Mouse (Mus musculus): ENCODE results near the gene Tacr1. TPM values are rescaled to one million over a fixed set of nuclear protein-coding genes. Genes with fewer than 3 reads are reported as not detected.
"Not testable (repeated sequence)": the region's sequence is repeated elsewhere in the genome, so short reads cannot be mapped to it uniquely, and the experiment has no call there.

Gene Tacr1
- total RNA-seq (2015): not detected in 2 replicates
- not detected in 2 replicates for total RNA-seq (2017)

GRCm38 (mm10) chr6:82401595-82402451 lies at the start of gene Tacr1:
Tacr1 (plus strand) TSS chr6:82402334.
- no peak for ATAC-seq (replicated peaks; ENCODE audit: poor library complexity)

GRCm38 (mm10) chr6:82376144-82376543 lies 26.0 kb upstream of the Tacr1 start:
- ATAC-seq (replicated peaks; ENCODE audit: poor library complexity): no peak

- ATAC-seq (replicated peaks; ENCODE audit: poor library complexity): no peak
Observed at GRCm38 (mm10) chr6:82383556-82383955, 18.6 kb upstream of the Tacr1 start.

- ATAC-seq (replicated peaks; ENCODE audit: poor library complexity): peak; percentile 29; the same call in 1 of the 2 replicates
Observed at GRCm38 (mm10) chr6:82402501-82403495, 664 bp downstream of the Tacr1 start.

GRCm38 (mm10) chr6:82418367-82418766 lies 16.2 kb downstream of the Tacr1 start:
- no peak for ATAC-seq (replicated peaks; ENCODE audit: poor library complexity)

- ATAC-seq (replicated peaks; ENCODE audit: poor library complexity): no peak
Observed at GRCm38 (mm10) chr6:82420222-82420621, 18.1 kb downstream of the Tacr1 start.

GRCm38 (mm10) chr6:82428890-82429289 lies 26.8 kb downstream of the Tacr1 start:
- no peak for ATAC-seq (replicated peaks; ENCODE audit: poor library complexity)

- no peak for ATAC-seq (replicated peaks; ENCODE audit: poor library complexity)
Observed at GRCm38 (mm10) chr6:82429766-82430165, 27.6 kb downstream of the Tacr1 start.

- no peak for ATAC-seq (replicated peaks; ENCODE audit: poor library complexity)
Observed at GRCm38 (mm10) chr6:82437174-82437573, 35.0 kb downstream of the Tacr1 start.

- ATAC-seq (replicated peaks; ENCODE audit: poor library complexity): not testable (repeated sequence)
Observed at GRCm38 (mm10) chr6:82452206-82453095, 50.3 kb downstream of the Tacr1 start.

- no peak for ATAC-seq (replicated peaks; ENCODE audit: poor library complexity)
Observed at GRCm38 (mm10) chr6:82455245-82455644, 53.1 kb downstream of the Tacr1 start.

GRCm38 (mm10) chr6:82457163-82457763 lies 55.1 kb downstream of the Tacr1 start:
- ATAC-seq (replicated peaks; ENCODE audit: poor library complexity): no peak

- no peak for ATAC-seq (replicated peaks; ENCODE audit: poor library complexity)
Observed at GRCm38 (mm10) chr6:82458762-82459389, 56.7 kb downstream of the Tacr1 start.

- peak; percentile 77 for ATAC-seq (replicated peaks; ENCODE audit: poor library complexity)
Observed at GRCm38 (mm10) chr6:82463171-82463570, 61.0 kb downstream of the Tacr1 start.

GRCm38 (mm10) chr6:82474477-82474876 lies 72.3 kb downstream of the Tacr1 start:
- no peak for ATAC-seq (replicated peaks; ENCODE audit: poor library complexity)

GRCm38 (mm10) chr6:82483842-82484241 lies 81.7 kb downstream of the Tacr1 start:
- no peak for ATAC-seq (replicated peaks; ENCODE audit: poor library complexity)

- ATAC-seq (replicated peaks; ENCODE audit: poor library complexity): no peak
Observed at GRCm38 (mm10) chr6:82494481-82494880, 92.3 kb downstream of the Tacr1 start.

GRCm38 (mm10) chr6:82510843-82511416 lies 108.8 kb downstream of the Tacr1 start:
- ATAC-seq (replicated peaks; ENCODE audit: poor library complexity): no peak

GRCm38 (mm10) chr6:82519626-82520025 lies 117.5 kb downstream of the Tacr1 start:
- no peak for ATAC-seq (replicated peaks; ENCODE audit: poor library complexity)

Data from megakaryocyte progenitor cell, adult 5-6 weeks (primary cell).